Mouse (Mus musculus): ENCODE results near the gene Gm2000. TPM values are rescaled to one million over a fixed set of nuclear protein-coding genes. Genes with fewer than 3 reads are reported as not detected.
"Not testable (repeated sequence)": the region's sequence is repeated elsewhere in the genome, so short reads cannot be mapped to it uniquely, and the experiment has no call there.

Gene Gm2000
- polyA plus RNA-seq, 1 experiment = 1,070 TPM

DNA sequence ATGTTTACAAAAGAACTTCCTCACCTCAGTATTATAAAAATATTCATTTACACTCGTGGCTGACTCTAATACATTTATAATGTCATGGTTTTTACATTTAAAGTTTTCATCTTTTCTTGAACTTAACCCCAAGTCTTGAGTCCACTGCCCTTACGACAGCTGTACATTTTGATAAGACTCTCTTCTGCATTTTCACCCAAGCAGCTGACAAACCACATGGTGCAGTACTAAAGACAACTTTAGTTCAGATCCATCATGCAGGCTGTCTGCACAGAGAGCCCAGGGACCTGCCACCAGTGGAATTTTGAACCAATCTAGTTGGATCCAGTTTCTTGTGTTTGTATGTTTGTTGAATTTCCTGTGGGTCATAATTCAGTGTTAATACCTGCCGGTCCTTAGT is 21.0 kb downstream of the Gm2000 start:
- Histone ChIP-seq H3ac (ENCODE audit: control insufficient read depth, insufficient read length) (no peak overlapping the region), H3K36me3 (ENCODE audit: control insufficient read depth, insufficient read depth) (no peaks in the 10 kb centered on the region), H3K27me3 (ENCODE audit: control insufficient read depth, insufficient read depth, insufficient read length) (no peaks in the 10 kb centered on the region), H3K4me2 (ENCODE audit: low read depth) (no peak overlapping the region), H3K79me2 (ENCODE audit: control insufficient read depth, insufficient read depth) (no peaks in the 10 kb centered on the region), H3K4me3 (no peak overlapping the region)
- TF ChIP-seq MYOD1 (IDR thresholded peaks at IDR 0.05; ENCODE audit: control insufficient read depth in 1 of 3, insufficient read length in 2 of 3, low read depth in 2 of 3) (peak in 1 of 3 experiments; percentile 29), REST (IDR thresholded peaks at IDR 0.05; ENCODE audit: insufficient read depth, insufficient read length) (no peak), TCF12 (IDR thresholded peaks at IDR 0.05; ENCODE audit: insufficient read depth, poor library complexity, severe bottlenecking) (no peak), POLR2A (IDR thresholded peaks at IDR 0.05; ENCODE audit: insufficient read length, low read depth) (no peak), MYOG (IDR thresholded peaks at IDR 0.05; ENCODE audit: control insufficient read depth in 1 of 3, insufficient read depth in 1 of 3, insufficient read length in 2 of 3, low read depth in 2 of 3) (peak in 1 of 3 experiments; percentile 15)

DNA sequence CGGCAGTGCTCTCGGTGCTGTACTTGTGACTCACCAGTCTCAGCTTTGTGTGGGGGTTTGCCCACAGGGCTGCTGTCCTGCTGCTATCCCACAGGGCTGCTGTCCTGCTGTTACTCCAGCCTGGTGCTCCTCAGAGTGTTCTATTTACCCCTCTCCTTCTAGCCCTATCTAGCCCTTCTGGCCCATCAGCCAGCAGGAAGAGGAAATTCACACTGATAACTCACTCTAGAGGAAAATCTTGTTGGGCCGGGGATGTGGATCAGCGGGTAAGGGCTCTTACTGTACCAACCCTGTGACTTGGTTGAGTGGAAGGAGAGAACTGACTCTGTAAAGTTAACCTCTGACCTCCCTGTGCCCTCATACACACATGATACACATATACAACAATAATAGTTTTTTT is 27.3 kb downstream of the Gm2000 start:
- TF ChIP-seq MYOG (IDR thresholded peaks at IDR 0.05; ENCODE audit: control insufficient read depth in 1 of 3, insufficient read depth in 1 of 3, insufficient read length in 2 of 3, low read depth in 2 of 3) (no peak), MAX (IDR thresholded peaks at IDR 0.05; ENCODE audit: low read depth) (no peak), TCF3 (IDR thresholded peaks at IDR 0.05; ENCODE audit: insufficient read length, low read depth) (no peak), POLR2A (IDR thresholded peaks at IDR 0.05; ENCODE audit: insufficient read length, low read depth) (no peak), TCF12 (IDR thresholded peaks at IDR 0.05; ENCODE audit: insufficient read depth, poor library complexity, severe bottlenecking) (no peak), POLR2AphosphoS2 (IDR thresholded peaks at IDR 0.05; ENCODE audit: insufficient read length, low read depth) (no peak), USF1 (IDR thresholded peaks at IDR 0.05; ENCODE audit: low read depth) (no peak), CEBPB (IDR thresholded peaks at IDR 0.05; ENCODE audit: insufficient read depth, poor library complexity, severe bottlenecking) (no peak), REST (IDR thresholded peaks at IDR 0.05; ENCODE audit: insufficient read depth, insufficient read length) (no peak), MYOD1 (IDR thresholded peaks at IDR 0.05; ENCODE audit: control insufficient read depth in 1 of 3, insufficient read length in 2 of 3, low read depth in 2 of 3) (no peak), SRF (IDR thresholded peaks at IDR 0.05; ENCODE audit: control insufficient read depth, insufficient read length, low read depth) (no peak), E2F4 (IDR thresholded peaks at IDR 0.05; ENCODE audit: insufficient read depth) (no peak)

DNA sequence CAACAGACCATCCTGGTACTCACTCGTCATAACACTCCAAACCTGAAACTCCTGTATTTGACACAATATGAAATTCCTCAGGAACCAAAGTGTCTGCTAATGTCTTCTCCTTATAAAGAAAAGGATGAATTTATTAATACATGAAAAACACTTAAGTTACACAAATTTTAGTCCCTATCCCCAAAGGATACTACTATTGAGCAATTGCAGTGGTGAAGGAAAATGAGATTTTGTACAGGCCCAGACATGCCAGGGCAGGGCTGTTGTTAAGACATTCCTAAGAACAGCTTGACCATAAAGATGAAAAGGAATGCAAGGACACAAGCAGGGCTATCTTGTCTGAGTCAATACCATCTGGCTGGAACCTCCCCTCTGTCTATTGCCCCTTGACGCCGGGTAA is 34.3 kb downstream of the Gm2000 start:
- not testable (repeated sequence) for H3K36me3 ChIP-seq (ENCODE audit: control insufficient read depth, insufficient read depth); H3K27me3 ChIP-seq (ENCODE audit: control insufficient read depth, insufficient read depth, insufficient read length); H3K4me3 ChIP-seq; H3K79me2 ChIP-seq (ENCODE audit: control insufficient read depth, insufficient read depth); H3ac ChIP-seq (ENCODE audit: control insufficient read depth, insufficient read length); H3K4me2 ChIP-seq (ENCODE audit: low read depth)
- peak; percentile 74 for TF ChIP-seq CEBPB (IDR thresholded peaks at IDR 0.05; ENCODE audit: insufficient read depth, poor library complexity, severe bottlenecking)

More for the DNA sequence above, 27.3 kb downstream of the Gm2000 start:
- Histone ChIP-seq H3K4me2 (ENCODE audit: low read depth) (no peak overlapping the region), H3K4me3 (no peak overlapping the region), H3ac (ENCODE audit: control insufficient read depth, insufficient read length) (no peak overlapping the region), H3K79me2 (ENCODE audit: control insufficient read depth, insufficient read depth) (no peaks in the 10 kb centered on the region), H3K27me3 (ENCODE audit: control insufficient read depth, insufficient read depth, insufficient read length) (no peaks in the 10 kb centered on the region), H3K36me3 (ENCODE audit: control insufficient read depth, insufficient read depth) (no peaks in the 10 kb centered on the region)

DNA sequence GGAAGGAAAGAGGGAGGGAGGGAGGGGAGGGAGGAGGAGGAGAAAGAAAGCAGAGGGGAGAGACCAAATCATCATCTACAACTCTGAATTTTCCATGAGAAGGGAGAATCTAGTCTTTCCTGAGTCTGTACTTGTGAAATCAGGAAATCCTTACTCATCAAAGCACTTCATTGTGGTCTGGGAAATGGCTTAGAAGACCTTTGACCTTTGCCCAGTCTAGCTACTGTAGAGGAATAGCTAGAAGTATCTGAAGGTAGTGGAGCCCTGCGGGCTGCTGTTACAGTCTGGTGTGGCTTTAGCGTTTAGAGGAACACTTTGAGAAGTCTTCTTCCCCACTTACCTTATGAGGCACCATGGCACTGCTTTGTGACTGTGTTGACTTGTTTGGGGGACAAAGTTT is 36.7 kb downstream of the Gm2000 start:
- no peaks in the 10 kb centered on the region for H3K27me3 ChIP-seq (ENCODE audit: control insufficient read depth, insufficient read depth, insufficient read length)
- no peaks in the 10 kb centered on the region for H3K79me2 ChIP-seq (ENCODE audit: control insufficient read depth, insufficient read depth)
- TF ChIP-seq MYOD1 (IDR thresholded peaks at IDR 0.05; ENCODE audit: control insufficient read depth in 1 of 3, insufficient read length in 2 of 3, low read depth in 2 of 3) (no peak), MAX (IDR thresholded peaks at IDR 0.05; ENCODE audit: low read depth) (no peak), MYOG (IDR thresholded peaks at IDR 0.05; ENCODE audit: control insufficient read depth in 1 of 3, insufficient read depth in 1 of 3, insufficient read length in 2 of 3, low read depth in 2 of 3) (no peak), TCF12 (IDR thresholded peaks at IDR 0.05; ENCODE audit: insufficient read depth, poor library complexity, severe bottlenecking) (no peak), REST (IDR thresholded peaks at IDR 0.05; ENCODE audit: insufficient read depth, insufficient read length) (no peak), CEBPB (IDR thresholded peaks at IDR 0.05; ENCODE audit: insufficient read depth, poor library complexity, severe bottlenecking) (no peak), E2F4 (IDR thresholded peaks at IDR 0.05; ENCODE audit: insufficient read depth) (no peak), TCF3 (IDR thresholded peaks at IDR 0.05; ENCODE audit: insufficient read length, low read depth) (no peak), SRF (IDR thresholded peaks at IDR 0.05; ENCODE audit: control insufficient read depth, insufficient read length, low read depth) (no peak), POLR2A (IDR thresholded peaks at IDR 0.05; ENCODE audit: insufficient read length, low read depth) (no peak), USF1 (IDR thresholded peaks at IDR 0.05; ENCODE audit: low read depth) (no peak), POLR2AphosphoS2 (IDR thresholded peaks at IDR 0.05; ENCODE audit: insufficient read length, low read depth) (no peak)
- H3K36me3 ChIP-seq (ENCODE audit: control insufficient read depth, insufficient read depth) = no peaks in the 10 kb centered on the region
- H3K4me3 ChIP-seq = no peak overlapping the region
- H3ac ChIP-seq (ENCODE audit: control insufficient read depth, insufficient read length) = no peak overlapping the region
- H3K4me2 ChIP-seq (ENCODE audit: low read depth) = no peak overlapping the region

DNA sequence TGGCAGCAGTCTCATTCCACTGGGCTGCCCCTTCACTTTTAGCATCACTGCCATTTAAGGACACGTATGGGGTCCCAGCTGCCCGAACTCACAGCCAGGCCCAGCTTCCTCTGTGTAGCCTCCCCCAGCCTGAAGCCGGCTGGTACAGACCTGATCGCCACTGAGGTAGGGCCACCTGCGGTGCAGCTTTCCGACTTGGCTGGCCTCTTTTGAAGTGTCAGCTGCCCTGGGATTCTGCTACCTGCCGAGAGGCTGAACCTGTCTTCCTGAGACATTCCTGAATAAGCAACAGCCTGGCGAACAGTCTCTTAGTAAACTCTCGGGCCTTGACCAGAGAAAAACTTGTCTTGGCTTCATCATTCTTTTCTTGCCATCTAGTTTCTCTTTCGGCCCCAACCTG is 37.4 kb downstream of the Gm2000 start:
- Histone ChIP-seq H3K27me3 (ENCODE audit: control insufficient read depth, insufficient read depth, insufficient read length) (no peaks in the 10 kb centered on the region), H3K36me3 (ENCODE audit: control insufficient read depth, insufficient read depth) (no peaks in the 10 kb centered on the region), H3K79me2 (ENCODE audit: control insufficient read depth, insufficient read depth) (no peaks in the 10 kb centered on the region), H3K4me3 (no peak overlapping the region), H3K4me2 (ENCODE audit: low read depth) (no peak overlapping the region), H3ac (ENCODE audit: control insufficient read depth, insufficient read length) (no peak overlapping the region)
- TF ChIP-seq E2F4 (IDR thresholded peaks at IDR 0.05; ENCODE audit: insufficient read depth) (no peak), MYOG (IDR thresholded peaks at IDR 0.05; ENCODE audit: control insufficient read depth in 1 of 3, insufficient read depth in 1 of 3, insufficient read length in 2 of 3, low read depth in 2 of 3) (no peak), TCF12 (IDR thresholded peaks at IDR 0.05; ENCODE audit: insufficient read depth, poor library complexity, severe bottlenecking) (no peak), MYOD1 (IDR thresholded peaks at IDR 0.05; ENCODE audit: control insufficient read depth in 1 of 3, insufficient read length in 2 of 3, low read depth in 2 of 3) (no peak)
